Mouse (Mus musculus) cerebellum, adult 2 months (tissue): ENCODE measurements around the gene Kdsr.

Source experiments
- CTCF ChIP-seq: fragments of 200-500 bp; IDR thresholded peaks from 2 replicates; pipeline ENCODE4 v1.5.1; 2011; ENCODE audit warnings: low read depth, mild to moderate bottlenecking, control low read depth, low read length, moderate library complexity, borderline replicate concordance; ENCODE audit not compliant: insufficient read depth
- POLR2A ChIP-seq: fragments of 200-500 bp; IDR thresholded peaks from 2 replicates; pipeline ENCODE4 v1.6.1; 2011; ENCODE audit warnings: low read length, control low read depth, borderline replicate concordance; ENCODE audit not compliant: insufficient read depth

DNA sequence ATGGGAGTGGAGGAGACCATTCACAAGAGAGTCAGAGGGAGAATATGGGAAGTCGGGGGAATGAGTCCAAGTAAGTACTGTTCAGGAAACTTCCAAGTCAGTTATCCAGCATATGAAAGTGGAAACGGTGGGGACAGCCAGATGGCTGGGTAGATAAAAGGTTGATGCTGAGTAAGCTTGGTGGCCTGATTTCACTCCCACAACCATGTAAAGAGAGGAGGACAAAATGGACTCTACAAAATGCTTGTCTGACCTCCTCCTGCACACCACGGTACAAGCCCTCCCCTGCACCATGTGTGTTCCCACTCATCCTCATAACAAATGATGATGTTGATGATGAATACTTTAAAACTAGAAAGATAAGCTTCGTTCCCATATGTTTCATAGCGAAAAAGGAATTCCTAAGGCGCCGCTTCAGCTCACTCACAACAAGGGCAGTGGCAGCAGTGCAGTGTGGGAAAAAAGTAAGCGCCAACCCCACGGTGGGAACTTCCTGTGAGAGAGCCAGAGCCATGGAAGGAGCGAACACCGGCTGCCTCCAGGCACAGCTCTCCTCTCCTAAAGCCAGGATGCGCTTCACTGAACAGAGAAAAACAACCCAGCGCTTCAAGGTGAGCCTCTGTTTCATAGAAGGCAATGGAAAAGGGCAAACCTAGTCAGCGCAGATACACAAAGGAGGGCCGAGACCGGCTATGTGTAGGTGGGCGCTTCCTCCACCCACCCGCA is 71.9 kb downstream of the Kdsr start:
- no peak for TF ChIP-seq CTCF
- no peak for TF ChIP-seq POLR2A
